Mouse (Mus musculus): ENCODE data around the gene Gsto2.

DNA sequence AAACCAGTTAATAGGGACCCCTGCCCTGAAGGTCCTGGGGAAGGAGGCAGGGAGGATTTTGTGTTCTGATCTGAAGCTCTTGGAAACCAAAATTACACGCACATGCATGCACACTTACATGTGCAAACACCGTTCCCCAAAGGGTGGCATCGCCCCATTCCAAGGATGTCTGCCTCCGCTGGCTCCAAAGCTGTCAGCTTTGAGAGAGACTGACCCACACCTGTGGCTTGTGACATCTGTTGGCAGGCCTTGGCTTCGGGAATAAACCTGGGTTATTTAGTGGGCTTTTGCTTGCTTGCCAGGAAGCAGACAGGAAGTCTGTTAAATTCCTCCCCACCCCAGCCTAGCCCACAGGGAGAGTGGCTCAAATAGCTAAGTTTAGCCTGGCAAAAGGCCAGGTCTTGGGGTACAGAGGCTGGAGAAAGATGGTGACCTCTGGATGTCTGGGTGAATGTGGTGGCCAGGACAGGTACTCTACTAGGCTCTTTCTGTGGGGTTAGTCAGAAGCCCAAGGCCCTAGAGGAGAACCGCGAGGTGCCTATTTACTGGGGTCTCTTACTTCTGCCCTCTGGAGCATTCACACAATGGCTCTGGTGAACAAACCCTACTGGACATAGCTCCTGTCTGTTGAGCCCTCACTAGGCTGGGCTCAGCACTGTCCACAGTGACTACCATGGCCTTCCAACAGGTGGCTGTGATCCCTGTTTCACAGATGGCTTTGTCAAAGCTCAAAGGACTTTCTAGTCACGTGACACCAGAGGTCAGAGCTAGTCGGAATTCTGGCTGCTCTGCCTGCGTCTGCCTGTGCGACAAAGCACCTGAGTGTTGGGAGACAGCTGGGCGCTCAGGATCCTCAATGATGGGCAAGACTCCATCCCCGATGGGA lies 37.2 kb downstream of the Gsto2 start:
- TF ChIP-seq CTCF (IDR thresholded peaks at IDR 0.05; ENCODE audit: insufficient read depth, low read depth, low read length) (no peak), POLR2A (IDR thresholded peaks at IDR 0.05; ENCODE audit: insufficient read depth, low read depth, low read length) (no peak)

Data from olfactory bulb, adult 2 months (tissue).